Mouse (Mus musculus): ENCODE data around the gene Slc4a1. TPM values are rescaled to one million over a fixed set of nuclear protein-coding genes. Genes with fewer than 3 reads are reported as not detected.
A peak's percentile ranks its signal among the peaks of the same experiment; 100 is the strongest.

Slc4a1 gene
- polyA plus RNA-seq, 1 experiment from 2014 or later: 1,144 TPM

GRCm38 (mm10) chr11:102353021-102353431 lies 13.0 kb downstream of the Slc4a1 start:
- Histone ChIP-seq H3K27ac (ENCODE audit: low read length) (peak overlapping the region; percentile 71), H3K4me2 (ENCODE audit: low read depth, low read length) (no peak overlapping the region), H3K4me1 (ENCODE audit: control insufficient read depth, low read depth, low read length) (peaks cover 48% of the 10 kb centered on the region), H3K9ac (ENCODE audit: low read depth, low read length) (no peak overlapping the region), H3K4me3 (ENCODE audit: low read depth, low read length) (no peak overlapping the region; the same call in 1 of the 2 replicates), H3K9me3 (replicated peaks; ENCODE audit: control insufficient read depth, low read length) (no peaks in the 10 kb centered on the region), H3K36me3 (ENCODE audit: control insufficient read depth, insufficient read depth) (peaks cover 95% of the 10 kb centered on the region), H3K27me3 (ENCODE audit: control insufficient read depth, insufficient read depth, low read depth, low read length) (peaks cover 9% of the 10 kb centered on the region)
- ATAC-seq (ENCODE audit: low read depth): no peak
- 42% methylated on average over 8 of the region's 8 CpGs for WGBS (ENCODE audit: insufficient replicate concordance)

GRCm38 (mm10) chr11:102352378-102352777 lies 13.6 kb downstream of the Slc4a1 start:
- no peak overlapping the region for H3K4me2 ChIP-seq (ENCODE audit: low read depth, low read length)
- 65% methylated on average over 5 of the region's 5 CpGs for WGBS (ENCODE audit: insufficient replicate concordance)
- H3K4me3 ChIP-seq (ENCODE audit: low read depth, low read length): no peak overlapping the region

GRCm38 (mm10) chr11:102350981-102351523 lies 15.0 kb downstream of the Slc4a1 start:
- Histone ChIP-seq H3K4me3 (ENCODE audit: low read depth, low read length) (no peak overlapping the region), H3K4me1 (ENCODE audit: control insufficient read depth, low read depth, low read length) (peaks cover 29% of the 10 kb centered on the region), H3K27me3 (ENCODE audit: control insufficient read depth, insufficient read depth, low read depth, low read length) (no peaks in the 10 kb centered on the region), H3K27ac (ENCODE audit: low read length) (peak overlapping the region; percentile 24; the same call in 1 of the 2 replicates), H3K9ac (ENCODE audit: low read depth, low read length) (no peak overlapping the region), H3K9me3 (replicated peaks; ENCODE audit: control insufficient read depth, low read length) (no peaks in the 10 kb centered on the region), H3K36me3 (ENCODE audit: control insufficient read depth, insufficient read depth) (peaks cover 75% of the 10 kb centered on the region), H3K4me2 (ENCODE audit: low read depth, low read length) (no peak overlapping the region)
- 85% methylated on average over 17 of the region's 17 CpGs for WGBS (ENCODE audit: insufficient replicate concordance)
- no peak for ATAC-seq (ENCODE audit: low read depth)

More at GRCm38 (mm10) chr11:102352378-102352777, 13.6 kb downstream of the Slc4a1 start:
- Histone ChIP-seq H3K4me1 (ENCODE audit: control insufficient read depth, low read depth, low read length) (peaks cover 42% of the 10 kb centered on the region), H3K36me3 (ENCODE audit: control insufficient read depth, insufficient read depth) (peaks cover 88% of the 10 kb centered on the region), H3K27me3 (ENCODE audit: control insufficient read depth, insufficient read depth, low read depth, low read length) (peaks cover 3% of the 10 kb centered on the region; the same call in 1 of the 2 replicates), H3K9ac (ENCODE audit: low read depth, low read length) (no peak overlapping the region), H3K27ac (ENCODE audit: low read length) (peak overlapping the region; percentile 71), H3K9me3 (replicated peaks; ENCODE audit: control insufficient read depth, low read length) (no peaks in the 10 kb centered on the region)
- no peak for ATAC-seq (ENCODE audit: low read depth)

GRCm38 (mm10) chr11:102350416-102350815 lies 15.6 kb downstream of the Slc4a1 start:
- H3K36me3 ChIP-seq (ENCODE audit: control insufficient read depth, insufficient read depth): peaks cover 68% of the 10 kb centered on the region
- H3K4me1 ChIP-seq (ENCODE audit: control insufficient read depth, low read depth, low read length): peaks cover 25% of the 10 kb centered on the region
- no peak overlapping the region for H3K4me3 ChIP-seq (ENCODE audit: low read depth, low read length)
- no peaks in the 10 kb centered on the region for H3K9me3 ChIP-seq (replicated peaks; ENCODE audit: control insufficient read depth, low read length)
- no peak overlapping the region for H3K9ac ChIP-seq (ENCODE audit: low read depth, low read length)
- ATAC-seq (ENCODE audit: low read depth): no peak
- WGBS (ENCODE audit: insufficient replicate concordance): 78% methylated on average over 4 of the region's 4 CpGs
- H3K4me2 ChIP-seq (ENCODE audit: low read depth, low read length): no peak overlapping the region
- H3K27me3 ChIP-seq (ENCODE audit: control insufficient read depth, insufficient read depth, low read depth, low read length): no peaks in the 10 kb centered on the region
- peak overlapping the region; percentile 48 for H3K27ac ChIP-seq (ENCODE audit: low read length)

- no peaks in the 10 kb centered on the region for H3K27me3 ChIP-seq (ENCODE audit: control insufficient read depth, insufficient read depth, low read depth, low read length)
- H3K4me2 ChIP-seq (ENCODE audit: low read depth, low read length): no peak overlapping the region
- H3K9me3 ChIP-seq (replicated peaks; ENCODE audit: control insufficient read depth, low read length): no peaks in the 10 kb centered on the region
- no peak overlapping the region for H3K4me3 ChIP-seq (ENCODE audit: low read depth, low read length)
- no peak overlapping the region for H3K9ac ChIP-seq (ENCODE audit: low read depth, low read length)
- peaks cover 25% of the 10 kb centered on the region for H3K4me1 ChIP-seq (ENCODE audit: control insufficient read depth, low read depth, low read length)
- H3K36me3 ChIP-seq (ENCODE audit: control insufficient read depth, insufficient read depth): peaks cover 58% of the 10 kb centered on the region
- 87% methylated on average over 3 of the region's 3 CpGs for WGBS (ENCODE audit: insufficient replicate concordance)
- H3K27ac ChIP-seq (ENCODE audit: low read length): peak overlapping the region; percentile 32
- no peak for ATAC-seq (ENCODE audit: low read depth)
Observed at GRCm38 (mm10) chr11:102349189-102349954, 16.6 kb downstream of the Slc4a1 start.

- ATAC-seq (ENCODE audit: low read depth): no peak; the same call in 1 of the 2 replicates
- peak overlapping the region; percentile 32 for H3K27ac ChIP-seq (ENCODE audit: low read length)
- no peak overlapping the region for H3K9ac ChIP-seq (ENCODE audit: low read depth, low read length)
- H3K4me3 ChIP-seq (ENCODE audit: low read depth, low read length): no peak overlapping the region
- no peaks in the 10 kb centered on the region for H3K9me3 ChIP-seq (replicated peaks; ENCODE audit: control insufficient read depth, low read length)
- 81% methylated on average over 11 of the region's 11 CpGs for WGBS (ENCODE audit: insufficient replicate concordance)
- no peaks in the 10 kb centered on the region for H3K27me3 ChIP-seq (ENCODE audit: control insufficient read depth, insufficient read depth, low read depth, low read length)
- peaks cover 21% of the 10 kb centered on the region for H3K4me1 ChIP-seq (ENCODE audit: control insufficient read depth, low read depth, low read length)
- H3K36me3 ChIP-seq (ENCODE audit: control insufficient read depth, insufficient read depth): peaks cover 52% of the 10 kb centered on the region
- H3K4me2 ChIP-seq (ENCODE audit: low read depth, low read length): no peak overlapping the region
Observed at GRCm38 (mm10) chr11:102348771-102349170, 17.2 kb downstream of the Slc4a1 start.

- Histone ChIP-seq H3K4me1 (ENCODE audit: control insufficient read depth, low read depth, low read length) (peaks cover 18% of the 10 kb centered on the region), H3K9ac (ENCODE audit: low read depth, low read length) (no peak overlapping the region), H3K27ac (ENCODE audit: low read length) (peak overlapping the region; percentile 32), H3K36me3 (ENCODE audit: control insufficient read depth, insufficient read depth) (peaks cover 46% of the 10 kb centered on the region), H3K4me3 (ENCODE audit: low read depth, low read length) (no peak overlapping the region), H3K27me3 (ENCODE audit: control insufficient read depth, insufficient read depth, low read depth, low read length) (no peaks in the 10 kb centered on the region), H3K9me3 (replicated peaks; ENCODE audit: control insufficient read depth, low read length) (no peaks in the 10 kb centered on the region), H3K4me2 (ENCODE audit: low read depth, low read length) (no peak overlapping the region)
- WGBS (ENCODE audit: insufficient replicate concordance): 82% methylated on average over 7 of the region's 7 CpGs
- ATAC-seq (ENCODE audit: low read depth): peak; percentile 45
Observed at GRCm38 (mm10) chr11:102348101-102348585, 17.9 kb downstream of the Slc4a1 start.

GRCm38 (mm10) chr11:102347683-102348082 lies 18.3 kb downstream of the Slc4a1 start:
- peak; percentile 35 for ATAC-seq (ENCODE audit: low read depth)
- no peak overlapping the region for H3K9ac ChIP-seq (ENCODE audit: low read depth, low read length)
- H3K4me3 ChIP-seq (ENCODE audit: low read depth, low read length): no peak overlapping the region
- 77% methylated on average over 5 of the region's 5 CpGs for WGBS (ENCODE audit: insufficient replicate concordance)
- H3K4me2 ChIP-seq (ENCODE audit: low read depth, low read length): no peak overlapping the region
- peaks cover 41% of the 10 kb centered on the region for H3K36me3 ChIP-seq (ENCODE audit: control insufficient read depth, insufficient read depth)
- H3K27me3 ChIP-seq (ENCODE audit: control insufficient read depth, insufficient read depth, low read depth, low read length): no peaks in the 10 kb centered on the region
- peaks cover 14% of the 10 kb centered on the region for H3K4me1 ChIP-seq (ENCODE audit: control insufficient read depth, low read depth, low read length)
- peak overlapping the region; percentile 32 for H3K27ac ChIP-seq (ENCODE audit: low read length)
- H3K9me3 ChIP-seq (replicated peaks; ENCODE audit: control insufficient read depth, low read length): no peaks in the 10 kb centered on the region

- Histone ChIP-seq H3K4me1 (ENCODE audit: control insufficient read depth, low read depth, low read length) (peaks cover 7% of the 10 kb centered on the region), H3K27me3 (ENCODE audit: control insufficient read depth, insufficient read depth, low read depth, low read length) (no peaks in the 10 kb centered on the region), H3K36me3 (ENCODE audit: control insufficient read depth, insufficient read depth) (peaks cover 34% of the 10 kb centered on the region), H3K9ac (ENCODE audit: low read depth, low read length) (no peak overlapping the region), H3K9me3 (replicated peaks; ENCODE audit: control insufficient read depth, low read length) (no peaks in the 10 kb centered on the region), H3K4me2 (ENCODE audit: low read depth, low read length) (no peak overlapping the region), H3K4me3 (ENCODE audit: low read depth, low read length) (no peak overlapping the region), H3K27ac (ENCODE audit: low read length) (peak overlapping the region; percentile 0; the same call in 1 of the 2 replicates)
- ATAC-seq (ENCODE audit: low read depth): peak; percentile 7; the same call in 1 of the 2 replicates
- 65% methylated on average over 5 of the region's 5 CpGs for WGBS (ENCODE audit: insufficient replicate concordance)
Observed at GRCm38 (mm10) chr11:102346926-102347325, 19.1 kb downstream of the Slc4a1 start.
